Mouse (Mus musculus): Measurements from ENCODE around the gene Cbr1.

Gene Cbr1

DNA sequence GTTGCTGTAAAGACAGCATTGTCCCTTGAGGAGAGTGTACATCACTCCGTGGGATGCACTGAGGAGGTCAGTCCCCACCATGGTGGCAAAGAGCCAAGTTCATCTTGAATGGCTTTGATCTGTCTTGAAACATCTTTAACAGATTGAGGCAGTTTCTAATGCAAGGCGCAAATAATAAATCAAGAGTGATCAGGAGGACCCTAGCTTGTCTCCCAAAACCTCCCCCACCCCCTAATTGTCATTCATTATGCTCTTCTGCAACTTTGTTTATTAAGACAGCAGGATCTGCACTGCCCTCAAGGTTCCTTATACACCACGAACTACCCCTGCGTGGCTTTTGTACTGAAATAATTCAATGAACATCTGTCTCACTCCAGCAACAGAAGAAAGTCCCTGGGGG lies at the start of gene Cbr1:
TSS of gene Cbr1 (plus strand) at position 301 of the 400 bp plus-strand sequence.
- no peak for DNase-seq

DNA sequence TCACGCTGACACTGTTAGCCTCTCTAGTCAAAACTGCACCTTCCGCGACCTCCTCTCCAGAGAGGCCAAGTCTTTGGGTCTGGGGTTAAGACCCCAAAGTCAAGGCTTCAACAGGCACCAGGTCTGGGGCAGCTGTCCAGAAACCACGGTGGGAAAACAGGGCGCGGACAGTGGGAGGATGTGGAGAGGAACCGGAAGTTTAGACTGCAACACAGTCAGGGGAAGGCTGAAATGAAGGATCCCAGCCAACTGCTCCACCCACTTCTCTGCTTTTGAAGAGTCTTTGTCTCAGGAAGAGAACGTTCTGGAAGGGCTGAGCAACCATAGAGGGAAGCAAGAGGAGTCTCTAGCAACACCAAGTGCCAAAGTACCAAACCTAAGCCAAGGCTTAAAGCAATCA lies 48.0 kb upstream of the Cbr1 start:
- no peak for DNase-seq

DNA sequence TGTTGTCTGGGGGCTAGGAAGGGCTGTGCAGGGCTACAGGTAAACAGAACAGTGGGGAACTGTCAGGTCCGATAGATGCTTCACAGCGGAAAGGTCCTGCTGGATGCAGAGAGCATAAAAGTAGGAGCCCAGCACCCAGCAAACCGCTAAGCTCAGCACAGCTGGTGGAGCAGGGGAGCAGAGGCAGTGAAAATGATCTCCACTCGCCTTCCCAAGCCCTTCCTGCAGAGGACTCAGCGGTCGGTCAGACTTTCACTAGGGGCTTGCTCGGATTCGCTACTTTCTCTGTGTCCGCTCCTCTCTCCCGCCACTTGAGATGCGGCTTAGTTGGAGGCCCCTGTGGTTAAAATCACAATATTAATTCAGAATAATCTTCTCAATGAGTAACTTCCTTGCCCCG lies 47.2 kb upstream of the Cbr1 start:
- peak; percentile 62 for DNase-seq

DNA sequence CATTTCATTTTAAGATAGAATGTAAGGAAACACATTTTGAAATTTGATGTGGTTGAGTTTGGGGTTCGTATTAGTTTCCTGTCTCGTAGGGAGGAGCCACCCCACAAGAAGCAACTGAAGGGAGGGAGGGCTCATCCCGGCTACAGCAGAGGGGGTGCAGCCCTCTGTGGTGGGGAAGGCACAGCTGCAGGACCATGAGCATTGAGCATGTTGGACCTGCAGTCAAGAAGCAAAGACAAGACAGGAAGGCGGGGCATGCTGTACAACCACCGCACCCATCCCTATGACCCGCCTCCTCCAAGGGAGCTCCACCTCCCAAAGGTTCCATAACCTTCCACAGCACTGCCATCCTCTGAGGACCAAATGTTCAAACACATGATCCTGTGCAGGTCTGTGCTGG lies 33.3 kb upstream of the Cbr1 start:
- no peak for DNase-seq

DNA sequence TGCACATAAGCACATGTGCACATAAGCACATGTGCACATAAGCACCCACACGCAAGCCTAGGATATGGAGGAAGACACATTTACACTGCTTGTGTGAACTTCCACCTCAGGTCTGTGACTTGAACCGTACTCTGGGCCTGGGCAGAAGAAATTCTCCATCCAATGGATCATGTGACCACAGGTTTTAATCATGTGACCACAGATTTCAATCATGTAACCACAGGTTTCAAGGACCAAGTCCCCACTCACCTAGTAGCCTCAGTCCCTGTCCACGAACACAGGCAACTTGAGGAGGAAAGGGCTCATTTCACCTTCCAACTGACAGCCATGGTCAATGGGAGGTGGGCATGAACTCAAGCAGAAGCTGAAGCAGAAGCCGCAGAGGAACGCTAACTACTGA lies 32.2 kb upstream of the Cbr1 start:
- DNase-seq, result no peak

DNA sequence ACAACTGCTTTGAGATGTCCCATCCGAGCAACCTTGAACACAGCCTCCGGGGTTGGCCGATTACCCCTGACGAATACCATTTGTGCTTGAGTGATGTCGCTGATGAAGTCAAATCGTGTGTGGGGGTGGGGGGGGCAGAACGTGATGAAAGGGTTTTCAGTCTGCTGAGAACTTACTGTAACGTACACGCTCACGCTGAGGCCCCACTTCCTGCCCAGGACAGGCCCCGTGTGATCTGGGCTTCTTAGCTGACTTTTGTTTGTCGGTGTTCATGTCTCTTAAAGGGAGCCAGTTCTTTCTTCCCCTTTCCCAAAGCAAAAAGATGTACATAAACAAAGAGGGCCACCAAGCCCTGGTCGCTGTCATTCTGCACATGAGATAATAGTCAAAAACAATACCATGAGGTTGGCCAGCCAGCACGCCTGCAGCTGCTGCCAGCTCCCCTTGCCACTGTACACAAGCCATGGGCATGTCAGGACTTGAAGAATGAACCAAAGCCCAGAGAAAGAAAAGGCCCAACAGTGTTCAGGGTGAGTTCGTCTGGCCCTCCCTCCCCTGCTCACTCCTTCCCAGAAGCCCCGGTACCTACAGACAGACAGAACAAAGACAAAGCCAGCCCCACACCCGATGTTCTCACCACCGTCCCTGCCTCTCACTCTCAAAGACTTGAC lies 31.0 kb upstream of the Cbr1 start:
- DNase-seq, result peak; percentile 44

DNA sequence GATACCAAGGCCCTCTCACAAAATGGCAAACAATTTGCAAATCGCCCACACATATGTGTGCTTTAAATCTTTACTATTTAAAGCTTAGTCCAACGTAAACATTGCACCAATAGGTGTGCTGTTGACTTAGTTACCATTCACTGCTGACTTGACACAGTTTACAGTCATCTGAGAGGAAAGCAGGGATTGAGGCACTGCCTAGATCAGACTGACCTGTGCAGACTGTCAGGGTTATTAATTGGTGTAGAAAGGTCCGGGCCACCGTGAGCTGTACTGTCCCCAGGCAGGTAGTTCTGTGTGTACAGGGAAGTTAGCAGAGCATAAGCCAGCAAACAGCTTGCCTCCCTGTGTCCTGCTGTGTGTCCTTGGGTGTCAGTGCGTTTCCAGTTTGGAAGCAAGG lies 30.1 kb upstream of the Cbr1 start:
- no peak for DNase-seq

DNA sequence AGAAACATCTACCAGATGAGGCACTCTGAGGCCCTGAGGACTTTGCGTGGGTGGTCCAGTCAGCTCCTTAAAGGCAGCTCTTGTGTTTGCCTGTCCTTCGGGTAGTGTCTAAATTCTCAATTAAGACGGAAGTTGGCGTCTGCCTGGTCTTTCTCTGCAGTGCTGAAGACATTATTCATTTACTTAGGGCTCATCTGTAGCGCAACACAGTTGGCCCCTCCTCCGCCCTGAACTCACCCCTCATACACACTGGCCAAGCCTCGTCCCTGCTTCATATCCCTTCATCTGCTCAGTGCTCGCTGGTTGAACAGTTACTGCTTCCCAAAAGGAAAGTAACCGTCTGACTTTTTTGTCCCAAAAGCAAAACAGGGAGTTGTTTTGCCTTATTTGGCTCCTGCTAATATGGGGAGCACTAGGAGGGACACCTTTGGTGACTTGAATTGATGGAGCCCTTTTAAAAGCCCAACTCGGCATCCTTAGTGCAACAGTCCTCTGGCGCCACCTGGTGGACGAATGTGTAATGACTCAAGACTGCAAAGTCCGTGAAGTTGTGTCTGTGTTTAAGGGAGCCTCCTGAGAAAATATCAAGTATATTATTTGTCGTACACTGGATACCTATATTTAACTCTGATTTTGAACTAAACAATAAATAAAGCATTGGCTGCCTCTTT lies 29.1 kb upstream of the Cbr1 start:
- peak; percentile 86 for DNase-seq

DNA sequence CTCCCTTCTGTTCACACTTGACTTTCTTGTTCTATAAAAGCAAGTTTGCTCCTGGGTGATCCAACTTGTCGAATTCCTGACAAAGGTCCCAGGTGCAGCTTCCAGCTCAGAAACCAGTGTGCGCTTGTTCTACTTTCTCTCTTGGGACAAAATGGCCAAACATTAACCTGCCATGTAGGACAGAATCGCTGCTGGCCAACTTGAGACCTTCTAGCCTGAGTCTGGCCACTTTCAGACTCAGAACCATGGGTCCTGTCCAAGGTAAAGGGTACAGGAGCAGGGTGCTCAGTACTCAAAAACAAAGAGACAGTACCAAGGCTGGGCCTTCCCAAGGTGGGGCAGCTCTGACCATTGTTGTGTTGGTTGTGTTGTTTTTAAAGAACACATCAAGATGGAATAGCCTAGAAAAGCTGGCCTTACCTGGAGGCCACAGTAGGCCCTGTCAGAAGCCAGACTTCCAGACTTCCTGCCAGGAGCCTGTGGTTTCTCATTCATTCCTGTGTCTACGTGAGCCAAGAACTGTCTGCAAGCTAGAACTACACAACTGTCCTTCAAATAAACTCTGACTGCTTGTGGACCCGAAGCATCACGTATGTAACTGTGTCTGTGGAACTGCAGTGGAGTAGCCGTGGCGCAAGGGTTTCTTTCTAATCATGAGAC lies 27.2 kb upstream of the Cbr1 start:
- no peak for DNase-seq

DNA sequence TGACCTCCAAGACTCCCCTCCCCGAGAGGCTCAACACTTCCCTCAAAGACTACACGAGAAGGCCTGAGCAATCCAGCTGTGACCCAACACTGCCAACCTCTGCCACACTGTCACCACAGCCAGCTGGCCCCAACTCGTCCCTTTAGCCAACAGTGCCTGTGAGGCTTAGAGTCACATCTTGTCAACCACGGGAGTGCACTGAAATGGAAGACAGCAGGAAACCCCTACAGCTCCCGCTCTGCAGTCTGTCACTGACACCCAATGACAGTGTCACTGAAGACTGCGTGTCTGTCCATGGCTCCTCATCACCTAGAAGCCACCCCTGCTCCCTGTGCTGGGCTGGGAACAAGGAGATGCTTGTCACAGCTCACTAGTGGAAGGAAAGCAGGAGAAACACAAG lies 24.5 kb upstream of the Cbr1 start:
- no peak for DNase-seq

DNA sequence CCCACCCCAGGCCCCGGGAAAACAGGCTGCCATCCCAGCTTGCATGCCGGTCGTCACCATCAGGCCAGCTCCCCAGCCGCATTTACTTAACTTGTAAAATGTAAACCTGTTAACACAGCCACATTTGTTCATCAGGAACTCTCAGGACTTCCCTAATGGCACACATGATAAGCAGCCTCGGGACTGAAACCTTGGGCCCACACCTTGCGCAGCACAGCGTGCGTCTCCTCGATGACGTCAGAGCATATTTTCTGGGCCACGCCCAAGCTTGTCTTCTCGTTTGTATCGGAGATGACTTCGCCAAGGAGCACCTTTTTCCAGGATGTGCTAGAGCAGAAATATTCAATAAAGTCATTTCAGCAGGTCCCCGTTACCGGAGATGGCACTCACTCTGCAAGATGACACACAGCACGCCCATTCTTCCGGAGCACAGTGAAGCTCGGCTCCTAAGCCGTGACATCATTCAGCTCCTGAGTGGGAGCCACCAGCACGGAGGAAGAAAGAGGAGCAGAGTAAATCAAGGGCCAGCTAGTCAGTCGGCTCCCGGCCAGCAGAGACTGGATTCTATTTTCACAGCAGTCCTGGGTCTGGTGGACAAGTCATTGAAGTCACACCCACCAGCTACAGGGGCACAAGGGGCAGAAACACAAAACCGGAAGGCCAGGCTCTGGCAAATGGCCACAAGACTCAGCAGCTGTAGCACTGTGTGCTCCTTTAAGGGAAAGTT lies 20.5 kb upstream of the Cbr1 start:
- no peak for DNase-seq

DNA sequence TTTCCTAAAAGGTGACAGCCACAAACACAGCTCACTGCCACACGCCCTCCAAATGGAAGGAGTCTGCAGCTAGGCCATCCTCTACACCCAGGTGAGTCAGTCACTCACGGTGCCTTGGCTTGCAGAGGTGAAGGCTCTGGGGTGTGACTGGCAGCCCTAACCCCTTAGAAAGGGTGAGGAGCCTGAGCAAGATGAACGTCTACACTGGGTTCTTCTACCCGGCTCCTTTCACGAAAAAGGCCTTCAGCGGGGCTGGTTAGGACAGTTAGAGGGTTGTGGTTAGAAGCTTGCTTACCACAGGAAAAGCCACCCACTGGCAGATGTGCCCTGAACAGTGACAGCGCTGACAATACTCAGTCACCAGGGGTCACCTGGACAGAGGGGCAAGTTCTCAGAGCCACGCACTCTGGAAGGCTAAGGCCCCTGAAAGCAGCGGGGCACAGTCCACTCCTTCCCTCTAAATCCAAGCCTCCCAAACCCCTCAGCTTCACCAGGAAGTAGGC lies 19.9 kb upstream of the Cbr1 start:
- no peak for DNase-seq

DNA sequence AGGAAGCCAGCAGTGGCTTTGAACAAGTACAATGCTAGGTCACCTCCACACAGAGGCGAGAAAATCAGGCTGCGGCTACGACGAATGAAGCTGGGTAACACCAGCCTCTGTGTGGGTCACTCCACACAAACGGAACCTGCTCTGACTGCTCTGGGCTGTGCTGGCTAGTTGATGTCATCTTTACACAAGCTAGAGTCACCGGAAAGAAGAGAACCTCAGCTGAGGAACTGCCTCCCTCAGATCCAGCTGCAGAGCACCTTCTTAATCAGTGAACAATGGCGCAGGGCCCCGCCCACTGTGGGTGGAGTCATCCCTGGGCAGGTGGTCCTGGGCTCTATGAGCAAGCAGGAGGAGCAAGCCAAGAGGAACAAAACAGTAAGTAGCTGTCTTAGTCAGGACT lies 19.3 kb upstream of the Cbr1 start:
- no peak for DNase-seq

DNA sequence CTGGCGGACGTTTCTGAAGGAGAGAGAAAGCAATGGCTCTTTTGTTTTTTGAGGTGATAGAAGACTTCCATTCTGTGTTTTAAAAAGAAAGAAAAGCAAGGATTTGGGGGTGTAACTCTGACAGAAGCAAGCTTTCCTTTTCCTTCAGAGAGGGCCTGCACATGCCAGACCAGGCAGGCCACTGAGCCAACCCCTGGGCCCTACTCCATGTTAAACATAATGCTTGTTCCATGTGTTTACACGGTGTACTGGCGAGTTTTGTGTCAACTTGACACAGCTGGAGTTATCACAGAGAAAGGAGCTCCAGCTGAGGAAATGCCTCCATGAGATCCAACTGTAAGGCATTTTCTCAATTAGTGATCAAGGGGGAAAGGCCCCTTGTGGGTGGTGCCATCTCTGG lies 17.4 kb upstream of the Cbr1 start:
- no peak for DNase-seq

DNA sequence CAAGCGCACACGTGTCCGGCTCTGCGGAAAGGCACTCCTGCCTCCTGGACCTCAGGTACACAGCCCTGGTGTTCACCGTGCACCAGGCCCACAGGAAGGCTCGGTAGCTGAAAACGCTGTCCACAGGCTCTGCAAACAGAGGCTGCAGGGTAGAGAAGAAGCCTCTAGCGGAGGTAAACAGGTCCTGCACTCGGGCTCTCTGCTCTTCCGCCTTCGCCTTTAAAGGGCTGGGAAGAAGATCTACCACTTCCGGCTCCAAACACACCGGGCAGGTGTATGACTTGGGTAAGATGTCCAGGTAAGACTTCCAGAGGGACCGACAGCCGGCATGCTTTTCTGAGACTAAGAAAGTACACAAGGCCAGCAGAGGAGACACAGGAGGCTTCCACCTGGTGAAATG lies 14.7 kb upstream of the Cbr1 start:
- no peak for DNase-seq

DNA sequence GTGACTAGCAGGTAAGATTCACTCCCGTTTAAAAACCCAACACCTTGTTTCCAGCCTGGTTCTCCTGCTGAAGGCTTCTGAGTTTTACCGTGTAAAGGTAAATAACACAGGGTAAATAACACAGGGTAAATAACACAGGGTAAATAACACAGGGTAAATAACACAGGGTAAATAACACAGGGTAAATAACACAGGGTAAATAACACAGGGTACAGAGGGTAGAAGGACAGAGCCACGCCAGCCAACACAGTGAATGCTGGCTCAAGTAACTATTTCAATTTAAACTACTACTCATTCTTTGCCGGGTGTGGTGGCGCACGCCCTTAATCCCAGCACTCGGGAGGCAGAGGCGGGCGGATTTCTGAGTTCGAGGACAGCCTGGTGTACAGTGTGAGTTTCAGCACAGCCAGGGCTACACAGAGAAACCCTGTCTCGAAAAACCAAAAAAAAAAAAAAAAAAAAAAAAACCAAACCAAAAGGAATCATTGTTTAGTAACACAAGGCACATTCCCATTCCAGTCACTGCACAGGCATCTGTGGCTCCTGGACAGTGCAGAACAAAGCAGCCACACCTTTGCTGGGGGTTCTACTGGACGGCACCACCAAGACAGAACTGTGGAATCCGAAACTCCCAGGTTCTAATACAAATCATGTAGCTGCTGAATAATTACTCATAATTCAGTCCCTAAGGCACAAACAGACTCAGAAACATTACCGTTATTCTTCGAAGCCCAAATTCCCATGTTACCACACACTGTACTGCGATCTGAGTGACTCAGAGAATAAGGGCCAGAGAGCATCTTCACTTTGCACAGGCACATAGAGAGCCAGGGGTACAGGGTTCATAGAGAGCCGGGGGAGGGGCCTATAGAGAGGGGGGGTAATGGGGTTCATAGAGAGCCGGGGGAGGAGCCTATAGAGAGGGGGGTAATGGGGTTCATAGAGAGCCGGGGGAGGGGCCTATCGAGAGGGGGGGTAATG lies 13.9 kb upstream of the Cbr1 start:
- no peak for DNase-seq

DNA sequence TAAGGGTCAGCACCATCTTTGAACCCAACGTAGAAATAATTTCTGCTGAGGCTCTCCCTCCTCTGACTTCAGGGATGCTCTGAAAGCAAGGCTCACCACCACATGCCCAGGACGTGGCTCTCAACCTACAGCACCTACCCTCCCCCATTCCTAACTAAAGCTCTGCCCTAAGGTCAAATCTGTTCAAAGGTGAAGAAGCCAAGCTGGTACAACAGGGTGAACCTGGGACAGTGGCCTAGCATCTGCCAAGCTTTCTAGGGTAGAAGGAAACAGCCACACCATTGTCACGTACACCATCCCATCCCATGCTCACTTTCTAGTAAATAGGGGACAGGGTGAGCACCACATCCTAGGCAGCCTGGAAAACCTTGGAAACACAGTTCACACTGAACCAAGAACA lies 12.9 kb upstream of the Cbr1 start:
- no peak for DNase-seq

DNA sequence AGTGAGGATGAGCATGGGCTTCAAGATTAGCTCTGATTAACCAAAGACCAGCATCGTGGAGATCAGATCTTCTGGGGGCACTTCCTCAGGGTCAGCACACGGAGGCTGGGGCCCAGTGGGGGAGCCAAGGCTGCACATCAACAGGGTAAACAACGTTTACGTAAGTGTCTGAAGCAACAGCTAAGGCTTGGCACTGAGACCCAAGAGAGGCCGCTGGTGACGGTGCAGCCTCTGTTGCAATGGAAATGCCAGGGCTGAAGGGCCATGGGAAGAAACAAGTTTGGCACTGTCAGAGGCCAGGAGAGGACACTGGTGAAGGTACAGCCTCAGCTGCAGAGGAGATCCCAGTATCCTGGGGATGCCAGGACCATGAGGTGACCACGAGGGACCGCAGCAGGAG lies 12.2 kb upstream of the Cbr1 start:
- DNase-seq, result no peak

DNA sequence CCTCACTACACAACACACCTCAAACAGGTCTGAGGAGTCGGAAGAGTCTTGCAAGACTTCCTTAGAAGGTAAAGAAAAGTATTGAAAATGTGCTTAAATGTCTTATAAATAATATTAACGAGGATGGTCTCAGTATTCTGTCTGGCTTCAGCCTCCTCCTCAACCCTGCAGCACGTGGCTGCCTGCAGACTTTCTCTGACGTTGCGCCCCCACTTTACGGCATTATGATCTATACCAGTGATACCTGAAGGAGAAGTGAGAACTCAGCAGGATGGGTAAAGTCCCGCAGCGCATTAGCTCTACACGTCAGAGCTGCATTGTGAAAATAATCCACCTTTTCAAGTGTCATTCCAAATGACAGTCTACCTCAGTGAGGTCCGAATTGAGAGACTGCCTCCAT lies 11.2 kb upstream of the Cbr1 start:
- no peak for DNase-seq

DNA sequence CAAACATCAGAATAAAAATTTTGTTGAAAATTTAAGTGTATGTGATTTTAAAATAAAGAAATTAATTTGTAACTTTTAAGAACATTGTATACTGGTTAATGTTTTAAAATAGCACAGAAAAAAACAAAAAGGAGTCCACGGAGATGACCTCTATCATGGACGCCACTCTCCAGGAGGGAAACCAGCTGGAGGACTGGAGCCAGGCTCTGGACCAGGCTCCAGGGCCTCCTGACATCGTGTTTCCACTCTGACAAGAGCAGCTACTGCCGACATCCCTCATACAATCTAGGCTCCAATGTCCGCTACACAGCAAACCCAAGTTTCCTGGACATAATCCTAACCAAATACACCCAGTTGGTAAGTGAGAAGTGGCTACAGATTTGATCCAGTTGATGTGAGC lies 9.9 kb upstream of the Cbr1 start:
- no peak for DNase-seq

DNA sequence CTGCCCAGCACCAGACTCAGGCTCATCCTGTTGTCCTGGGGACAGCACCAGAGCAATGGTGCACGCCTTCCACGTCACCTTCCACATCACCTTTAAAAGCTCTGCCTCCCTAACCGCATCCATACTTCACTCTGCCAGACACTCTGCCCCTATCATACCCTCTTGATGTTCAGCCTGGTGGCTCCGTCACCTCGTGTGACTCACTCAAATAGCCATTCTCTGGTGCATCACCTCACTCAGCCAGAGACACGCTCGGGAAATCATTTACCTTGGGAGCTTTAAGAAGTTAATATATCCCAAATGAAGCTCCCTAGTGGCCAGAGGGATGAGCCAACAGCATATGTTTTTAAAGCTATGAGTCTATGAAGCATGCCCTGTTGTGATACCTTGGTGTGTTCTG lies 8.8 kb upstream of the Cbr1 start:
- DNase-seq, result no peak

DNA sequence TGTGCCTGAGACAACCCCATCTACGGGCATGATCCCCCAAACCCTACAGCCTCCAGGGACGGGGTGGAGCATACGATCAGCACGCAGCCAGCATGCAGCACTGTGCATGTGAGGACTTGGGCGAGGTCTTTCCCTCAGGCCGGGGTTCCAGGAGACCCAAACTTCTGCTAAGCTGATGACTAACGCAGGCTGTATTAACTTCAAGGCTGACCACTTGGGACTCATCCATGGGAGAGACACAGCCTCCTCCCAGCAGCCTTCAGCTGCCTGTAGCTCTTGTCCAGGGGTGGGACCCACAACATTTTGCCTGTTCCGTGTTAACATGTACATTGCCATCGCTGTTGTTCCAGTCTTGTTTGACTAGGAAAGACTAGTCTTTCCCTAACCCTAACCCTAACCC lies 8.1 kb upstream of the Cbr1 start:
- DNase-seq, result no peak

Measured in embryo, embryonic 11 days (tissue).